Mouse (Mus musculus) kidney, postnatal 36 days (tissue): ENCODE data around the gene Dnm1.

ENCODE experiments used
- DNase-seq, 2 experiments: peaks; one replicate each; pipeline ENCODE4 v3.0.0; 2021 to 2022; ENCODE audit warnings: mixed read lengths in 2 of 2

Dnm1 gene

GRCm38 (mm10) chr2:32335888-32336287, 17.2 kb downstream of the Dnm1 start:
- no peak for DNase-seq

- no peak for DNase-seq
These were observed 21.0 kb downstream of the Dnm1 start for GRCm38 (mm10) chr2:32332159-32332558.

- DNase-seq, result no peak
These were observed 23.6 kb downstream of the Dnm1 start for GRCm38 (mm10) chr2:32329531-32329930.

- no peak for DNase-seq
These were observed 24.2 kb downstream of the Dnm1 start for GRCm38 (mm10) chr2:32328911-32329460.

- DNase-seq, result no peak
These were observed 25.9 kb downstream of the Dnm1 start for GRCm38 (mm10) chr2:32327200-32327599.

GRCm38 (mm10) chr2:32325342-32325741, 27.8 kb downstream of the Dnm1 start:
- DNase-seq, result no peak

GRCm38 (mm10) chr2:32324322-32324721, 28.8 kb downstream of the Dnm1 start:
- DNase-seq, result no peak

- no peak for DNase-seq
These were observed 30.1 kb downstream of the Dnm1 start for GRCm38 (mm10) chr2:32322754-32323741.

GRCm38 (mm10) chr2:32321591-32322298, 31.4 kb downstream of the Dnm1 start:
- DNase-seq, result peak; percentile 48 to 66

GRCm38 (mm10) chr2:32320721-32321120, 32.4 kb downstream of the Dnm1 start:
- DNase-seq, result no peak

GRCm38 (mm10) chr2:32319586-32320580, 33.3 kb downstream of the Dnm1 start:
- no peak for DNase-seq

GRCm38 (mm10) chr2:32318709-32319585, 34.2 kb downstream of the Dnm1 start:
- no peak for DNase-seq

- peak; percentile 48 to 51 for DNase-seq
These were observed 35.2 kb downstream of the Dnm1 start for GRCm38 (mm10) chr2:32317791-32318417.

GRCm38 (mm10) chr2:32316887-32317656, 36.1 kb downstream of the Dnm1 start:
- DNase-seq, result no peak

GRCm38 (mm10) chr2:32315751-32316150, 37.4 kb downstream of the Dnm1 start:
- DNase-seq, result no peak

- no peak for DNase-seq
These were observed 38.3 kb downstream of the Dnm1 start for GRCm38 (mm10) chr2:32314831-32315230.

- DNase-seq, result peak; percentile 82 to 95
These were observed 40.7 kb downstream of the Dnm1 start for GRCm38 (mm10) chr2:32312318-32312964.

GRCm38 (mm10) chr2:32311443-32312317, 41.5 kb downstream of the Dnm1 start:
- no peak for DNase-seq
